Mouse (Mus musculus): Measurements from ENCODE around the gene Sv2b. TPM values are rescaled to one million over a fixed set of nuclear protein-coding genes. Genes with fewer than 3 reads are reported as not detected.

The Sv2b gene
- polyA plus RNA-seq (2015; fragmentation: Nextera tagmentation; extraction: Ambion mirVana) = 19.6 and 20.5 TPM in 2 replicates

DNA sequence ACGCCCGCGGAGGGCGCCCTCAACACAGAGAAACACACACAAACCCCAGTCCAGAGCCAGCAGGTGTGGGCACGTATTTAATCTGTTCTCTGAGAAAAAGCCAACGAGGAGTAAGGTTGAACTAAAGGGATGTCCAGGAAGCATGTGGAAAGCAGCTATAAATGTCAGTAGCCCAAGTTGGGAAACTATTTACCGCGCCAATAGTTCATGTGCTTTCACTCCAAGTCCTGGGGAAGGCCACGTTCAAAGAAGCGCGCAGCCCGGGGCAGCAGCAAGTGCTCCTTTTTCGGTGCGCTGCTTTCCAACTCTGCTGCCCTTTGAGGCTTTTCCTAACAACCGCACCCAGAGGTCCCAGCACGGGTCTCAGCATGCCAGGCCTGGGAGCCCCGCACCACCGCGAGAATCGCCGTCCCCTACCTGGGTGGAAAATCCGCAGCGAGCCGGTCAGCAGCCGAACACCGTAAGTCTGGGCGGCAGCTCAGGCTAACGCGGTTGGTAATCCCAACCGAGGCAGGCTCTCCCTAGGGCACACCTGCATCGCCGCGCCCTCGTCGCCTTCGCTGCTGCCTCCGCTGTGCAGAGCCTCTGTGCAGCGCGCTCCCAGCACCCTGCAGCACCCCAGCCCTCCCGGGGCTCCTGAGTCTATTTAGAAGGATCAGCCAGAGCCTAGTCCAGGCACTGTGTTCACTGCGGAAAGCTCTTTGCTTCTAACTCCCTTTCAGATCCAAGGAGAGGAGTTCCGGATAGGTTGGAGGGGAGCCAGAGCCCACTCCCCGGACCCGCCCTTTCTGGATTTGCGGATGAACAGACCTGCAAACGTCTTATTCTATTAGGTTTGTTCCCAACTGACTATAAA, at the start of gene Sv2b:
Gene Sv2b, minus strand, starts transcription at position 806 of the 856 bp plus-strand sequence.

Other genes with a start within 250 kb of the Sv2b start
- gene Akap13, start 146.3 kb upstream of the Sv2b start, polyA plus RNA-seq (2015; fragmentation: Nextera tagmentation; extraction: Ambion mirVana) = 15.1 and 15.7 TPM in 2 replicates

All from neural tube, postnatal 0 days (tissue).